Mouse (Mus musculus) ES-E14 (cell line): ENCODE results near the gene Olfr283.

Experiments
- HCFC1 ChIP-seq: IDR thresholded peaks from 2 replicates; pipeline ENCODE4 v1.6.1; 2012; ENCODE audit warnings: low read length, inconsistent platforms, borderline replicate concordance; ENCODE audit not compliant: insufficient read depth
- MAFK ChIP-seq: IDR thresholded peaks from 2 replicates; pipeline ENCODE4 v1.6.1; 2014; ENCODE audit warnings: mild to moderate bottlenecking, low read depth, low read length, inconsistent platforms; ENCODE audit not compliant: insufficient read depth
- ZC3H11A ChIP-seq: IDR thresholded peaks from 2 replicates; pipeline ENCODE4 v1.6.1; 2012; ENCODE audit warnings: low read depth, mild to moderate bottlenecking, inconsistent platforms, low read length, borderline replicate concordance
- ZNF384 ChIP-seq: IDR thresholded peaks from 2 replicates; pipeline ENCODE4 v1.6.1; 2012; ENCODE audit warnings: low read depth, low read length, inconsistent platforms

- TF ChIP-seq ZC3H11A (no peak), ZNF384 (no peak), MAFK (no peak), HCFC1 (no peak)
These were observed at the start of gene Olfr283 for GRCm38 (mm10) chr15:98380846-98381245.
